Mouse (Mus musculus) heart, adult 11 months (tissue): ENCODE data around the gene Mrpl48.

Source experiments
- DNase-seq: peaks from one replicate; pipeline ENCODE4 v3.0.0; 2022

The Mrpl48 gene

DNA sequence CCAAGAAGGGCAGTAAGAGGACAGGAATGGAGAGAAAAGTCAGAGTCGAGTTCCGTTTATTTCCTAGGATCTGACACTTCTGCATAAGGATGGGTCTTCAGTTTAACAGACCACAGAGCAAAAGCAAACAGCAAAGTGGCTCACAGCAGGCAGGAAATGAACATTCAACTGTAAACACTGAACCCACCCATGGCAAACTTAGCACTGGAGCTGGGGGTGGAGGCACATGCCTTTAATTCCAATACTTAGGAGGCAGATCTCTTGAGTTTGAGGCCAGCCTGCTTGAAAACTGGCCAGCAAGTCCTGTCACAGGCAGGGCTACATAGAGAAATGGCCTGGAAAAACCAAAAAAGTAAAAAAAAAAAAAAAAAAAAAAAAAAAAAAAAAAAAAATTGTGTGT is 74.6 kb downstream of the Mrpl48 start:
- DNase-seq, result peak; percentile 86

DNA sequence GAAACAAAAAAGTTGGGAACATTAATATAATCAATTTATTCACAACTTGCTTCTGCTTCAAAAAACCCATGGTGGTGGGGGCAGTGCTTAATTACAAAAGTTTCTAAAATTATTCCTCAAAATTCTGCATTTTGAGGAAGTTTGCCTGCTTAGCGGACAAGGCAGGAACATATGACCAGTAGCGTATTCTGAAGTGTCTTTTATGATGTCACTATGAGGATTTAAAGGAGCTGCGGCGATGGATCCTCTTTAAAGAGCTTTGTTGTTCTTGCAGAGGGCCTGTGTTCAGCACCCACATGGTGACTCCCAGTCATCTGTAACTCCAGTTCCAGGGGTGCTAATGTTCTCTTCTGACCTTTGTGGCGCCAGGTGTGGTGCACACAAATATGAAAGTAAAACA is 77.3 kb downstream of the Mrpl48 start:
- no peak for DNase-seq

DNA sequence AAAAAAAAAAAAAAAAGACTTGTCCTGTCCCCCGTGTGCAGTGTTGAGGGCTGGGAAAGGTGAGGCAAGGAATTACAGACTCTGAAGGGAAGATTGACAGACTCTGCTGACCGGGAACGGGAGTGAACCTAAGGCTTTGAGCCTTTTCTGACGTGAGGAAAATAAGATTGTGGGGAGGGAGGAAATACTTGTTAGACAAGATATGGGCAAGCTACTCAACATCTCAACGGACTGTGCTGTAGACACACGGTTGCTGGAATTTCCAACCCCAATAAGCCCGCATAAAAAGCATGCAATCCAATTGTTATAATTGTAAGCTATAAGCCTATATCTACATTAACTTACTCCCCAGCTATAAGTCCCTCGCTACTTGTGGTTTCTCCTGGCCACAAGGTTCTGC is 83.4 kb downstream of the Mrpl48 start:
- no peak for DNase-seq

GRCm38 (mm10) chr7:100522222-100522621 is 85.9 kb downstream of the Mrpl48 start:
- DNase-seq, result no peak

- peak; percentile 93 for DNase-seq
These were observed 87.3 kb downstream of the Mrpl48 start for GRCm38 (mm10) chr7:100520663-100521285.

DNA sequence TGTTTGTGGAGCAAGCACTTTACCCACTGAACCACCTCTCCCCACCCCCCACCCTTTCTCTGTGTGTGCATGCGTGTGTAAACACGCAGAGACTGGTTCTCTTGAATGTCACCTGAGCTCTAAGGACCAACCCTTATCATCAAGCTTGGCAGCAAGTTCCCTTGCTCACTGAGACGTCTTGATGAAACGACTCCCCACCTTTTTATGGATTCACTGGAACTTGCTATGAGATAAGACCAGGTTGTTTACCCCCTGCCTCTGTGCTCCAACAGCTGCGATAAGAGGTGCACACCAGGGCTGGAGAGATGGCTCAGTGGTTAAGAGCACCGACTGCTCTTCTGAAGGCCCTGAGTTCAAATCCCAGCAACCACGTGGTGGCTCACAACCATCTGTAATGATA is 87.9 kb downstream of the Mrpl48 start:
- DNase-seq, result no peak

- DNase-seq, result no peak
These were observed 93.5 kb downstream of the Mrpl48 start, which contains the start of gene Dnajb13 for GRCm38 (mm10) chr7:100514573-100514972. Gene Dnajb13, minus strand, starts transcription at chr7:100514960.

DNA sequence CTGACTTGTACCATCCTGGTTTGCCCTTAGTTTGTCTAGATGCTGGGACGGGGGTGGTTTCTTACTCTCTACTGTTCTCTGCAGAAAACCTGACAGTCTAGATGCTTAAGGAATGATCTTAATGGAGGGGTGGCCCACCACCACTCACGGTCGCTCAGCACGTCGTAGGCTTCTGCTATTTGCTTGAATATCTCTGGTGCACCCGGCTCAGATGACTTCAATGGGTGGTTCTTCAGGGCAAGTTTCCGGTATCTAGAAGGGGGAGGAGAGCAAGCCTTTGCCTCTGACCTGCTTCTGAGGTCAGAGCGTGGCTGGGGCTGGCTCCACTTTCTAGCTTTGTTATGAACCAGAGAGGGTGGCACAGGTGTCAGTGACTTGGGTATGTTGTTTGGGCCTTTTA is 96.5 kb downstream of the Mrpl48 start:
- no peak for DNase-seq

GRCm38 (mm10) chr7:100508670-100509069 is 99.4 kb downstream of the Mrpl48 start:
- peak; percentile 91 for DNase-seq

DNA sequence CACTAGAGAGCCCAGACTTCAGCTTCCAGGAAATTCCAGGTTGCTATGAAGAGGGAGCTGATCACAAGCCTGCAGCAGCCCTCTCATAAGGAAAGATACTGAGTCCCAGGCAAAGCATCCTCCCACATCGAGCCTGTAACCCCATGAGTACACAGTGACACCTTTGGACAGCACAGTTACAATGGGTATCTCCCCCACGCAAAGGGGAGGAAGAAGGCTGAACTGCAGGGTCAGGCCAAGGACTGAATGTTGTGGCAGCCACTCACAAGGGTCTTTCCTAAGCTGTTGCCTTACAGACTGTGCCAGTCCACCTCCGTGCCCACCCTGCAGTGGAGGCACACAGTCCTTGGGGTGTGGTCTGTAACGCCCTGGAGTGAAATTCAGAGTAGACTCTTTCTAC is 101.6 kb downstream of the Mrpl48 start:
- DNase-seq, result no peak

GRCm38 (mm10) chr7:100504740-100505487 is 103.2 kb downstream of the Mrpl48 start:
- DNase-seq, result no peak

DNA sequence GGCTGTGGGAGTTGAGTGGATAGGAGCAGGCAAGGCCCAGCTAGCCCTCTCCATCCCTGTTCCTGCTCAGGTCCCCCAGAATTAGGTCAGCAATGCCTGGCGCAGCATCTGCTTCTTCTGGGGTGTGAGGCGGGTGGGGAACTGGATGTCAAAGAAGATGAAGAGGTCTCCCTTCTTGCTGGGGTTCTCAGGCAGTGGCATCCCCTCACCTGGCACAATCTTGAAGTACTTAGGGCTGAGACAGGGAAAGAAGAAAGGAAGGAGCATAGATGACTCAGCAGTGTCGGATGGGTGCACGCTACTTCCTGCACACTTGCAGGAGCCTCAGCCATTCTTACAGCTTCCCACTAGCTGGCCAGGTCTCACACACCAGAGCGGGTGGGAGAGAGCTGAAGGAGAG is 105.0 kb downstream of the Mrpl48 start:
- peak; percentile 93 for DNase-seq

DNA sequence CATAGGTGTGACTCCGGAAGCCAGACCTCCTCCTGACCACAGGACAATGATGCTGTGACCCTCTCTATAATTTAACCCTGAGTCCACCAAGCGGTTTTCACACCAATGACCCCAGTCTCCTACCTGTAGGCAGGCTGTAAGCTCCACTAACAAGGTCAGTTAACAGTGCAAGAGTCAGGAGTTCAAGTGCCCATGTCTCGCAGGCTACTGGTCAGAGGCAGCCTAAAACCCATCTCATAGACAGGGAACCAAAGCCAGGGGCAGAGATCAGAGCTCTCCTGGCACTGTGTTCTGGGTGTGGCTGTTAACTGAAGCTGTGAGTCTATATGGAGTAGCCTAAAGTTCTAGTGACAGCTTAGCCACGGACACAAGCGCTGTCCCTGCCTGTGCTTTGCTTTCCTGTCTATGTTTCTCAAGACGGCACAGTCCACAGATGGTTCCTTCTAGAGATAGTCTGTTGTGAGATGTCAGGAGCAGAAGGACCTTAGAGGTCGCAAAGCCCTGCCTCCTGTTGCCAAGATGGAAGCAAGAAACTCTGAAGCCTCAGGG is 105.7 kb downstream of the Mrpl48 start:
- DNase-seq, result peak; percentile 91

- no peak for DNase-seq
These were observed 106.2 kb downstream of the Mrpl48 start for GRCm38 (mm10) chr7:100501844-100502373.

- DNase-seq, result no peak
These were observed 106.9 kb downstream of the Mrpl48 start for GRCm38 (mm10) chr7:100501027-100501843.

DNA sequence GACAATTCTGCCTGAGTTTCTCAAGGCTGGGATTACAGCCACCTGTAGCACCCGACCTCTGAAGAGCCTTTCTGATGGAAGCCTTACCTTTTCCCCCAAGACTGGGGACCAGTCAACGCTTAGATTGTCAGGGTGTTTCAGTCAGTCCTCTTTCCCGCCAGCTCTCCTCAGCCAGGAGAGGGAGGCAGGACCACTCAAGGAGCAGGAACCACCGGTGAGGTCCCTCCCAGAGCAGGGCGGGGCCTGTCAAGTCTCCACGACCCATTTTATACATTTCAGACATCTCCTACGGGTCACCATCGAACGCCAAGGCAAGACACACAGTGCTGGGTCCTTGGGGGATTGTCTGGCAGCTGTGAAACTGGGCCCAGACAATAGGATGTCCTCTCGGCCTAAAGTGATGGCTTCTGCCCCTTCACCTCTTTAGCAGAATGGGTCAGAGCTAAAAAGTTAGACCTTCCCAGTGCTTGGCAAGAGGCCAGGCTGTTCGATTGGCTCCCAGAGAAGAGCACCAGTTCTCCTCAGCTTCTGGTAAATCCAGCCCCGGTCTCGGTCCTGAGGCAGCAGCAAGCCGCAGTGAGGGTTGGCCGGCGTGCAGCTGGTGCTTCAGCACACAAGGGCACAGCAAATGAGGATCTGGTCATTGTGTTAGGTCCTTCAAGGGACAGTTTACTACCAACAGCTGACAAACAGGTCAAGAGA is 107.7 kb downstream of the Mrpl48 start:
- DNase-seq, result peak; percentile 96

GRCm38 (mm10) chr7:100499465-100499864 is 108.6 kb downstream of the Mrpl48 start:
- DNase-seq, result no peak

GRCm38 (mm10) chr7:100497982-100498381 is 110.1 kb downstream of the Mrpl48 start:
- DNase-seq, result peak; percentile 93

DNA sequence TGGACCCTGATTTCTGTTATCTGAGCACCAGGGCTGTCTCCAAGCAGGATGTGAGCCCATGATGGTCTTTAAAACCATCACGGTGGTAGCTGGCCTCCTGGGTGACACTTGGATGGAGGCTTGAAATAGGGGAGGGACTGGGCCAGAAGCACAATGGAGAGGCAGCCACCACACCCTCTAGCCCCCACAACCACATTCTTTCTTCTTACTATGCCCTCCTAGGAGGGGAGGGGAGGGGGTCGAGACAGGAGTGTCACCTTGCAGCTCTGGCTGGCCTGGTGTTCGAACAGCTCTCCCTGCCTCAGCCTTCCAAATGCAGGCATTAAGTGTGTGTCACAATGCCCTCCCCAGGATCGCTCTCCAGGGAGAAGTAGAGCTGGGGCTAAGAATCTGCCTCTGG is 110.7 kb downstream of the Mrpl48 start:
- no peak for DNase-seq

- DNase-seq, result peak; percentile 92
These were observed 111.3 kb downstream of the Mrpl48 start for GRCm38 (mm10) chr7:100496791-100497190.

DNA sequence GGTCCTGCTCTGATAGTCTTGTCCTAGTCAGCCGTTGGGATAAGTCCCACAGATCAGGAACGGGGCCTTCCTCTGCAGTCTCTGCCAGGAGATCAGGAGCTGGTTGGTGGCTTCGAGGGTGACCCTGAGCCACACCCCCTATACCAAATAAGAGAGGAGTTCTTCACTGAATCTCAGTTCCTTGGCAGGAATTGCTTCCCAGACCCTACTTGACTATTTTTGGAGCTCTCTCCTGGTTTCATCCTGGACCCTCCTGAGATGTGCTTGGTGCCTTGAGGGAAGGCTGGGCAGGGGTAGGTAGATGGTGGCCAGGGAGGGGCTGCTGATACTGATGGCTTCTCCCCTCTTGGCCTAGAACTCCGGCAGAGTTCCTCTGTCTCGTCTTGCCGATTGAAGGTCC is 111.7 kb downstream of the Mrpl48 start:
- peak; percentile 94 for DNase-seq
